Mouse (Mus musculus): Measurements from ENCODE around the gene Xpo6.

GRCm38 (mm10) chr7:126096596-126096995, 103.7 kb downstream of the Xpo6 start:
- TF ChIP-seq POLR2A (IDR thresholded peaks at IDR 0.05; ENCODE audit: extremely low read depth, insufficient read depth, low read length) (no peak), CTCF (IDR thresholded peaks at IDR 0.05; ENCODE audit: low read depth, low read length) (no peak)
